Mouse (Mus musculus): ENCODE measurements around the gene Olig2. TPM values are rescaled to one million over a fixed set of nuclear protein-coding genes. Genes with fewer than 3 reads are reported as not detected.
A peak's percentile ranks its signal among the peaks of the same experiment; 100 is the strongest.
"Not testable (repeated sequence)": the region's sequence is repeated elsewhere in the genome, so short reads cannot be mapped to it uniquely, and the experiment has no call there.

The Olig2 gene
- total and polyA plus RNA-seq, 3 experiments: not detected

- H3K79me2 ChIP-seq (replicated peaks; ENCODE audit: control insufficient read depth, extremely low read depth, insufficient read depth, poor library complexity, severe bottlenecking); H3K4me3 ChIP-seq (replicated peaks in 1 of 3; ENCODE audit: low read depth in 2 of 3, low read length in 2 of 3, poor library complexity in 1 of 3); H3K4me1 ChIP-seq (ENCODE audit: control insufficient read depth in 1 of 2, insufficient read depth in 2 of 2); H3K36me3 ChIP-seq (replicated peaks in 1 of 2; ENCODE audit: control insufficient read depth in 1 of 2, insufficient read depth in 1 of 2, low read length in 1 of 2); H3K9ac ChIP-seq (ENCODE audit: insufficient read depth, low read depth); H3K9me3 ChIP-seq (replicated peaks; ENCODE audit: low read length); dilution Hi-C loops (cut with MboI; ENCODE audit: extremely low pct_ligation_motif_present, extremely low pct_unique_long_range_greater_than_20kb, low sequenced_read_pairs); DNase-seq (ENCODE audit: extremely low read depth); H3K27ac ChIP-seq (ENCODE audit: insufficient read depth, low read depth); H3K4me2 ChIP-seq (ENCODE audit: insufficient read depth, low read depth, poor library complexity, severe bottlenecking); in situ Hi-C loops (cut with MboI; ENCODE audit: low pct_ligation_motif_present, low pct_unique_long_range_greater_than_20kb, low sequenced_read_pairs): not testable (repeated sequence)
- peaks cover 49% of the 10 kb centered on the region for H3K27me3 ChIP-seq (replicated peaks)
- peak; percentile 62 for TF ChIP-seq BHLHE40 (IDR thresholded peaks at IDR 0.05; ENCODE audit: low read depth, low read length)
These were observed 30.3 kb downstream of the Olig2 start for GRCm38 (mm10) chr16:91255419-91256164.

GRCm38 (mm10) chr16:91258956-91259355 lies 33.7 kb downstream of the Olig2 start:
- in situ Hi-C loops (cut with MboI; ENCODE audit: low pct_ligation_motif_present, low pct_unique_long_range_greater_than_20kb, low sequenced_read_pairs): no loop called here
- Histone ChIP-seq H3K79me2 (replicated peaks; ENCODE audit: control insufficient read depth, extremely low read depth, insufficient read depth, poor library complexity, severe bottlenecking) (no peaks in the 10 kb centered on the region), H3K9ac (ENCODE audit: insufficient read depth, low read depth) (no peak overlapping the region), H3K4me1 (ENCODE audit: control insufficient read depth in 1 of 2, insufficient read depth in 2 of 2) (no peaks in the 10 kb centered on the region), H3K27ac (ENCODE audit: insufficient read depth, low read depth) (no peak overlapping the region), H3K4me3 (replicated peaks in 1 of 3; ENCODE audit: low read depth in 2 of 3, low read length in 2 of 3, poor library complexity in 1 of 3) (no peak overlapping the region), H3K36me3 (replicated peaks in 1 of 2; ENCODE audit: control insufficient read depth in 1 of 2, insufficient read depth in 1 of 2, low read length in 1 of 2) (no peaks in the 10 kb centered on the region), H3K4me2 (ENCODE audit: insufficient read depth, low read depth, poor library complexity, severe bottlenecking) (no peak overlapping the region), H3K9me3 (replicated peaks; ENCODE audit: low read length) (no peaks in the 10 kb centered on the region), H3K27me3 (replicated peaks) (peaks cover 82% of the 10 kb centered on the region)
- dilution Hi-C loops (cut with MboI; ENCODE audit: extremely low pct_ligation_motif_present, extremely low pct_unique_long_range_greater_than_20kb, low sequenced_read_pairs): no loop called here
- no peak for TF ChIP-seq SMC3 (IDR thresholded peaks at IDR 0.05; ENCODE audit: low read depth, low read length)
- no peak for TF ChIP-seq USF2 (conservative IDR thresholded peaks at IDR 0.05; ENCODE audit: low read depth, low read length)
- no peak for TF ChIP-seq BHLHE40 (IDR thresholded peaks at IDR 0.05; ENCODE audit: low read depth, low read length)
- no peak for TF ChIP-seq TBP (conservative IDR thresholded peaks at IDR 0.05; ENCODE audit: low read depth, low read length)
- no peak for TF ChIP-seq PAX5 (IDR thresholded peaks at IDR 0.05; ENCODE audit: low read length)
- no peak for TF ChIP-seq ZNF384 (IDR thresholded peaks at IDR 0.05; ENCODE audit: low read depth, low read length)
- TF ChIP-seq RCOR1 (conservative IDR thresholded peaks at IDR 0.05; ENCODE audit: low read depth, low read length): no peak
- DNase-seq (ENCODE audit: extremely low read depth): no peak

GRCm38 (mm10) chr16:91260861-91261260 lies 35.6 kb downstream of the Olig2 start:
- TF ChIP-seq RAD21 (IDR thresholded peaks at IDR 0.05; ENCODE audit: low read depth, low read length): no peak
- TF ChIP-seq EP300 (IDR thresholded peaks at IDR 0.05; ENCODE audit: low read length): no peak
- no peak for TF ChIP-seq MEF2A (IDR thresholded peaks at IDR 0.05; ENCODE audit: borderline replicate concordance, low read depth, low read length)
- TF ChIP-seq POLR2A (IDR thresholded peaks at IDR 0.05; ENCODE audit: low read depth, low read length): no peak
- TF ChIP-seq MYC (IDR thresholded peaks at IDR 0.05; ENCODE audit: low read depth, low read length): no peak
- TF ChIP-seq RCOR1 (conservative IDR thresholded peaks at IDR 0.05; ENCODE audit: low read depth, low read length): no peak
- no peak for TF ChIP-seq UBTF (IDR thresholded peaks at IDR 0.05; ENCODE audit: low read depth, low read length)
- TF ChIP-seq SIN3A (IDR thresholded peaks at IDR 0.05; ENCODE audit: low read length): no peak
- no peak for TF ChIP-seq POLR2AphosphoS2 (IDR thresholded peaks at IDR 0.05; ENCODE audit: low read depth, low read length)
- TF ChIP-seq ZC3H11A (IDR thresholded peaks at IDR 0.05; ENCODE audit: low read depth, low read length): no peak
- no peak for TF ChIP-seq JUN (IDR thresholded peaks at IDR 0.05; ENCODE audit: insufficient read depth, low read depth, low read length)
- TF ChIP-seq ZNF384 (IDR thresholded peaks at IDR 0.05; ENCODE audit: low read depth, low read length): no peak
- TF ChIP-seq NELFE (IDR thresholded peaks at IDR 0.05; ENCODE audit: low read depth, low read length): no peak

More at GRCm38 (mm10) chr16:91260861-91261260, 35.6 kb downstream of the Olig2 start:
- Histone ChIP-seq H3K36me3 (replicated peaks in 1 of 2; ENCODE audit: control insufficient read depth in 1 of 2, insufficient read depth in 1 of 2, low read length in 1 of 2) (no peaks in the 10 kb centered on the region), H3K4me3 (replicated peaks in 1 of 3; ENCODE audit: low read depth in 2 of 3, low read length in 2 of 3, poor library complexity in 1 of 3) (no peak overlapping the region), H3K9ac (ENCODE audit: insufficient read depth, low read depth) (no peak overlapping the region), H3K27me3 (replicated peaks) (peaks cover 88% of the 10 kb centered on the region), H3K27ac (ENCODE audit: insufficient read depth, low read depth) (no peak overlapping the region), H3K4me1 (ENCODE audit: control insufficient read depth in 1 of 2, insufficient read depth in 2 of 2) (no peaks in the 10 kb centered on the region), H3K79me2 (replicated peaks; ENCODE audit: control insufficient read depth, extremely low read depth, insufficient read depth, poor library complexity, severe bottlenecking) (no peaks in the 10 kb centered on the region), H3K9me3 (replicated peaks; ENCODE audit: low read length) (no peaks in the 10 kb centered on the region), H3K4me2 (ENCODE audit: insufficient read depth, low read depth, poor library complexity, severe bottlenecking) (no peak overlapping the region)
- dilution Hi-C loops (cut with MboI; ENCODE audit: extremely low pct_ligation_motif_present, extremely low pct_unique_long_range_greater_than_20kb, low sequenced_read_pairs): no loop called here
- DNase-seq (ENCODE audit: extremely low read depth): no peak
- in situ Hi-C loops (cut with MboI; ENCODE audit: low pct_ligation_motif_present, low pct_unique_long_range_greater_than_20kb, low sequenced_read_pairs): no loop called here
